Mouse (Mus musculus): ENCODE data around the gene Rtp4.

The Rtp4 gene

DNA sequence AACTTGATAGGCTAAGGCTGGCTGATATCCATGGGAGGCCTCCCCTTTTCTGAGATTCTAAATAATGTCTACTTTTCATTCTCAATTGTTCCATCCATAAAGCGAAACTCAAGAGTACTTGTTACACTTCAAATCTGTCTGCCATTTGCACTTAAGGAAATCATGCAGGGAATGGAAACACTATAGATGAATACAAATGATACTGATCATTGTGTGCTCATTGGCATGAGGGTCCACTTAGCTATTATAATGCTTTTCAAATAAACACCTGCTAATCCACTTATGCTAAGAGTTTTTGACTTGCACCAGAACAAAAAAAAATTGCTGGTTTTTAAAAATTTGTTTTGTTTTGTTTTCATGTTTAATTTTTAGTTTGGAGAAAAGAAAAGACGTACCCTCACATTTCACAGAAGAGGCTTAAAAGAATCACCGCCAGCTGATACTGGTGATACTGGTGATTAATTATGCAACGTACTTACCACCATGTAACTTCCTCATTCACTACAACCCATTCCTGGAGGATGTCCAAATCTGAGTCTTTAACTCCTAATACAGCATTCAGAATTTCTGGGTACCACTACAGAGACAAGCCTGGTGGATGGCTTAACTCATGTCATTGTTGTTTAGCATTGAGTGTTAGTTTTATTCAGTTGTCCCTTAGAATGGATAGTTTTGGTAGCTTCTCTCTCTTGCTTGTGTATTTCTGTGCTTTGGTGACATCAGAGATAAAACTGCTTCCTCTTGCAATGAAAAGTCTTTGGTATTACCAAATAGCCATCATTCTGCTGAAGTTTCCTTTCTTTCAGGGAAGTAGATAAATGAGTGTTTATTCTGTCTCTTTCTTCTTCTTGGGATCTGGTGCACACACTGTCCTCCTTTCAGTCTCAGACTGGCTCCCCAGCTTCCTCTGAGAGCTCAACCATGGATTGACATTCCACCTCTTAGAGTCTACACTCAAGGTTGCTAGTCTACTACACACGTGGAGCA, 71.3 kb downstream of the Rtp4 start:
- DNase-seq (ENCODE audit: low spot score): no peak

DNA sequence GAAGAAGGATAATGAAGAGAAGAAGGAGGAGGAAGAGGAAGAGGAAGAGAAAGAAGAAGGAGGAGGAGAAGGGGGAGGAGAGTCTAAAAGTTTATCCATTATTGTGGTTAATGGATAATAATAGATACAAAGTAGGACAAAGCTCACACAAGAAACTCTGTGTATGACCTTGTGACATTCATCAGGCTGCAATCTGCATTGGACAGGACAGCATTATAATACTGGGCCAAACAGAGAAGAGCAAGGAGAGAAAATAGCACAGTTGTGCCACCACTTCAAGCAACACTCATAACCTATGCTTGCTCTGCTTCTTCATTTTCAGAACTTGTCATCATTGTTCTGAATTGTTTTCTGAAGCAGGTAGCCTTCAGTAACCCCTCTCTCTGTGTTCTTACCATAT, 72.4 kb downstream of the Rtp4 start:
- DNase-seq (ENCODE audit: low spot score): no peak

DNA sequence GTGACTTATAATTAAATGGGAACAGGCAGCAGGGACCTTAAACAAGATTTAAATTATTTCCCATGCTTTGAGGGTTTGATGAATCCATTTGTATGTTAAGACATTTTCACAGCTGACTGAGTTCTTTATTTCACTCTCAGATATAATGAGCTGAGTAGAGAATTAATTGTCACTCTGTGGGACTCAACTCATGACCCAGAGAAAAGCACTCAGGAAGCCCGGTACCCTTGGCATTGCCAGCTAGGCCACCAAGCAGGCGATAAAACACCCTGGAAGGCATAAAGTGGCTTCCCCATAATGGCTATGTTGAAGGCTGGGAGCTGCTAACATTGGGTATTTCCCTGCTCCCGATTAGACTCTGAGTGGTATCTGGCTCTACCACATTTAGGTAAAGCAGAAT, 76.6 kb downstream of the Rtp4 start:
- no peak for DNase-seq (ENCODE audit: low spot score)

DNA sequence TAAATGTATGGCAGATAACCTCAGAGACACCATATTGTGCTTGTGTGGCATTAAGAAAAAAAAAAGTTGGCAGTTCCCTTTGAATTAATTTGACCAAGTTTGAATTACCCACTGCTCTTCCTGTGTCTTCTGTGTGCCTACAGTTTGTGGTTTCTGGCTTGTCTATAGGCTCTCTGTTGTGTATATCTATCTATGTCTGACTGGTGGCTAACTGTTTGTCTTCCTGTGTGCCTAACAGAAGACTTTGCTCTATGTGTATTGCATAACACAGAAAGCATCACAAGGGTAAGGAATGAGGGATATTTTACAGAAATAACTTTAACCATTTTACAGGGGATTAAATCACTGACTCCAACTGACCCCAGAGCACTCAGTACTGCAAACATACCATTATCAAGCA, 77.9 kb downstream of the Rtp4 start:
- DNase-seq (ENCODE audit: low spot score): no peak

DNA sequence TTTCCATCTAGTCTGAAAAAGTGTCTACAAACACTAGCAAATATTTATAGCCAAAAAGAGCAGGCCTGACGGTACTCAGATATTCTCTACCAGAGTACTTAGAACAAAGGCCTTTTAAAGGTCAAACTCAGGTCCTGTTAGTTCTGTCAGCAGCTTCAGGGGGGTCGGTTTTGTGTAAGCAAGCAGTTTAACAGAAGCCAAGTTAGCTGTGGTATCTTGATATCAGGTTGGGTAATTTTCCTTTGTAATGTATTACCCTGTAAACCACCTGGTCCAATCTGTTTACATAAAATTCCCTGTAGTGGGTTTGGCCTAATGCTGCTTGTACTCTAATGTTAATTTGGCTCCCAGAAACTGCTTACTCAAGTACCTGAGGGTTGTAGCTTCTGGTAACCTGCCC, 86.1 kb downstream of the Rtp4 start:
- DNase-seq (ENCODE audit: low spot score): no peak

DNA sequence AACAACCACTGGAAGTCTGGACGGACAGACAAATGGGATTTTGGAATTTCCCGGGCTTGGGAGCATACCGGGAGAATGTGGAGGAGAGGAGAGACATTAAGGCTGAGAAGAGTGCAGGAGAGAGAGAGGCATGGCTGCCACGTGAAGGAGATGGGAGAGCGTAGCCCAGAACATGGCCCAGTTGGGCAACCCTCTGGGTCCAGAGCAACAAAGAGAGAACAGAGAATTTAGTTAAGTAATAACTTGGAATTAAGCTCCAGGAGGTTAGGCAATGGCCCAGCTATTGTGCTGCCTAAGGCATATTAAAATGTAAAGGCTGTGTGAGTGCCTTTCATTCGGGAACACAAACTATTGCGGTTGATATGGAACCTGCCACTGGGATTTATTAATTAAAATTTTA, 86.6 kb downstream of the Rtp4 start:
- no peak for DNase-seq (ENCODE audit: low spot score)

DNA sequence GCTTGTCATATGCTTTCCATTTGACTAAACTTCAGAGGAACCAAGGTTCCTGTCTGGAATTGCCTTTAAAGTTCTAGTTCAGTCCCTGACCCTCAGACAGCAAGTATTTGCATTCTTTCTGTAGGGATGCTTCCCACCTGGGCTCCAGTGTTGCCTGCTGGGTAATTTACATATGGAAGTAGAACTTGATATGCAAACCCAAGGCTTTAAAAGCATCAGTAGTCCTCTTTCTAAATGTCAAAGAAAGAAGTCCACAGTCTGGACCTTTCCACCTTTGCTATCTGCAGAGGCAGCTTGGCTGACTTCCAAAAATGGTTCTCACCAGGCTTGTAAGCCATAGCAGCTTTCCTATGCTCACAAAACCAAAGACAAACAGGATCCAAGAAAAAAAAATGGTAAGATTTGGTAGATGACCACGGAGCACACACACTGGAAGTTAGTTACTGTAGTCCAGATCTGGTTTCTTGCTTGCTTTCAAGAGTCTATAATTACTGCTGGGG, 87.9 kb downstream of the Rtp4 start:
- DNase-seq (ENCODE audit: low spot score): no peak

DNA sequence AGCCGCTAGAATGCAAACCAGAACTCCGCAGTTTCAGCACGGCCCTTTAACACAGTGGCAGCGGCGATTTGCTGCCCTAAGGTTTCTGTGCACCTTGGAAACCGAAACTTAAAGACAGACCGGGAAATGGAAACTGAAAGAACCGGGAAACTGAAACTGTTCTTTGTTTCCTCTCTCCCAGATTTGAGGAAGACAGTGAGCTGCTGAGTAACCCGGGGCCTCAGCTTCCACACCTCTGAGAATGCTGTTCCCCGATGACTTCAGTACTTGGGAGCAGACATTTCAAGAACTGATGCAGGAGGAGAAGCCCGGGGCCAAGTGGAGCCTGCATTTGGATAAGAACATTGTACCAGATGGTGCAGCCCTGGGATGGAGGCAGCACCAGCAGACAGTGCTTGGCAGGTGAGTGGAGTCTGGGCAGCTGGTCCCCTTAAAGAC, 89.7 kb downstream of the Rtp4 start:
- DNase-seq (ENCODE audit: low spot score): peak; percentile 48

DNA sequence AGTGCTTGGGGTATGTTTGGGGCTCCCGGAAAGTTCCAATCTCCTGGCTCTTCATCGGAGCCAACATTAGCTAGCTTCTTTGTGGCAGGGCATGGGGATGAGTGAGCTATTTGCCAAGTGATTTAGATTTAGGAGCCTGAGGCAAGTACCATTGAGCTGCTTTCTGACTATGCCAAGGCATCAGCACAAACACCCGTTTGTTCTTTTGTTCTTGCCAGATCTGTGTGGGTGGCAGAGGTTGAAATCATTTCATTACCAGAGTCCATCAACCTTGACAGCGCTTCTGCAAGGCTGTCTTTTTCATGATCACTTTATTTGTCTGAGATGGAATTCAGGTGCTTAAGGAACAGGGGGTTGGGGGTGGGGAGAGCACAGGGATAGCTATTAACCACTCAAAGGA, 104.1 kb downstream of the Rtp4 start:
- DNase-seq (ENCODE audit: low spot score): no peak

DNA sequence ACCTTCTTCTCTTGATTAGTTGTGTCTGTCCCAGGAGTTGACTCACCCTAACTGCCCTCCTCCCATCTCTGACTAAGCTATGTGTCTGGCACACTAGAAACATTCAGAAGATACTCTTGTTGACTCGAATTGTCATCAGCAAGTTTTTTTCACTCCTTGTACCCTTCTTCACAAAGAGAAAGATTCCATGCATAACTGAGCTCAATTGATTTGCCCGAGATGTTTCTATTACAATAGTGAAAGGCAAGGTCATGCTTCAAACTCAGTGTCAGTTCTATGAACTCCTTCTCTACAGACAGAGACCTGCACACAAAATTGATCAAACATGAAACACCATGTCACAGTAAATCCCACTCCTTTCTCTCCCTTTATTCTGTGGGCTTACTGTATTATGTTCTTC, 111.4 kb downstream of the Rtp4 start:
- no peak for DNase-seq (ENCODE audit: low spot score)

DNA sequence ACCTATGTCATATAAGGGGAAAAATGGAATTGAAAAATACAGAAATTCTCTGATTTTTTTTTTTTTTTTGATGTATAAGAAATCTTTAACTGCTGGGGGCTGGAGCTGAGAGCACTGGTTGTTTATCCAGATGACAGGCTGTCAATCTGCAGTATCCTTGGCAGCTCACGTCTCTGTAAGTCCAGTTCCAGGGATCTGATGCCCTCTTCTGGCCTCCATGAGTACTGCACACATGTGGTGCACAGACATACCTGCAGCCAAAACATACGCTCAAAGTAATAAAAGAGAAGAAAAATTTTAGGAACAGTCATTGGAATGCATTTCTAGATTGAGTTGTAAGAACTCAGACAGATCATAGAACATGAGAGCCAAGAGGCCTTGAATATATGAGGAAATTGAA, 112.6 kb downstream of the Rtp4 start:
- DNase-seq (ENCODE audit: low spot score): peak; percentile 45

DNA sequence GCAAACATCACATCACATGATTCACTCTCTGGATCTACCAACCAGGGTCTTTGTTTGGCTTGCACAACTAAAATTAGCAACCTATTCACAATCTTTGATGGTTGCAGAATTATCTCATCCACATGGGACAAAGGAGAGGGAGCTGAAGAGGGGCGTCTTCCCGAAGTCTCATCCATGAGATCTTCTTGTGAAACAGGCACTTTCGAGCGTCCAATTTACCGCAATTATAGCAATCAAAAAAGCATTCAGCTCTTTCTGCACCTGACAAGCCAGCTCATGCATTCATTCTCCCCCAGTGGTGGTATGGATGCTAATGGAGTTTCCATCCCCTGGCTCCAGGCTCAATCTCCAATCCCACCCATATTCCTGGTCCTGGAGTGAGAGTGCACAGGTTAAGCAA, 132.9 kb downstream of the Rtp4 start:
- no peak for DNase-seq (ENCODE audit: low spot score)

DNA sequence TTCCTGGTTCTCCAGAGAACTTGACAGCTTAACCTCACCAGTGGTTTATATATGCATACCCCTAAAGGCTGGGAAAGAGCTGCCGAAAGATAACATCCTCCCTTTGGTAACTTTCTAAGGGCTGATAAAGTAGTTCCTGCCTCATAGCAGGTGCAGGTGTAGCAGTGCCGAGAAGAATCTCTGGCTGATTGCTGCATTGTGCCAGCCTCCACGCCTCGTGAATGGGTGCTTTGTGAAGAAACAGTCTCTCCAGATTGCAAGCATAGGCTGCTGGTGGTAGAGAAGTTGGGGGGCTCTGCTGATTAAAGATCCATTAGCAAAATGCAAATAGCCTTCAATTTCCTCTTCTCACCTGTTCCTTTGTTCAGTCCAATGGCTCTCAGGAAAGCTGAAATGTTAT, 133.4 kb downstream of the Rtp4 start:
- no peak for DNase-seq (ENCODE audit: low spot score)

DNA sequence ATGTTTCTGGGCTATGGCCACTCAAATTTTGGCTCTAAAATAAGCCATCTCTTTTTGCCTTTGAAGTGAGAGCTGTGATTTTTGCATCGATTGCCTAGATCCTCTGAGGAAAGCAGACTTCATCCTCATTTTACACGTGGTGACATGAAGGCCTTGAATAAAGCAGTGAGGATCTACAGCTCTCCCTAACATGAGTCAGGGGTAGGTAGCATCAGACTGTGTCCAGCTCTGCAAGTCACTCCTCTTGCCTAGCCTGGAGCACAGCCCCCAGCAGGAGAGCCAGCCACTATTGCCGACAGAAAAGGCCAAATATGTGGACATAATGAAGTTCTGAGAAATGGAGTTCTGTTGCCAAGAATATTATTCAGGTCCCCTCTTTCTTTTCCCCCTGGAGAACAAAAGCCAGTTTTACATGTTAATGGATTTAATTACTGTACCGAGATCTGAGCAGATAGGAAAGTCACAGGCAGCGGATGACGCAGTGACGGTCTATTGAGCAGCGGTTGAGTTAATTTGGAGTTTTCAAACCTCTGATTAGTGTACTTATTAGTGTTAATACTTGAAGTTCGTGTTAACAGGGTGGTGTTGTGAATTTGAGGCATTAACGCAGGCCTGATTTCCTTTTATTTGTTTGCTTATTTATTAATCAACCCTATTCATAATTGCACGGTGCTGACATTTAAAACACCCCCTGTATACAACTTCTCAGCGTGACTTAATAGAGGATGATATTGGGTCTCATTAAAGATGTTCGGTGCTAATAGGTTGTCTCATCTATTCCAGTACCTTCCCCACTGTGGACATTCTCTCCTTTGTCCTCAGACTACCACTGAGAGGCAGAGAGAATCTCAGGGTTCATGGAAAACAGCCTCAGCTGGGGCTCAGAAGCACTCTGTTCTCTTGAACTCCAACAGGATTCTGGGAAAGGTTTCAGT, 139.8 kb downstream of the Rtp4 start:
- DNase-seq (ENCODE audit: low spot score): no peak

Data from testis, postnatal 10 days (tissue).